Mouse (Mus musculus): Measurements from ENCODE around the gene Srsf7.
"Not testable (repeated sequence)": the region's sequence is repeated elsewhere in the genome, so short reads cannot be mapped to it uniquely, and the experiment has no call there.

Gene Srsf7

GRCm38 (mm10) chr17:80199160-80199778, 7.8 kb downstream of the Srsf7 start:
- no peak for DNase-seq (ENCODE audit: low spot score)

GRCm38 (mm10) chr17:80193075-80193474, 14.0 kb downstream of the Srsf7 start:
- DNase-seq (ENCODE audit: low spot score) = no peak

- DNase-seq (ENCODE audit: low spot score) = no peak
Measured at GRCm38 (mm10) chr17:80183615-80184014, 23.5 kb downstream of the Srsf7 start.

- DNase-seq (ENCODE audit: low spot score) = no peak
Measured at GRCm38 (mm10) chr17:80180468-80180867, 26.6 kb downstream of the Srsf7 start.

GRCm38 (mm10) chr17:80179959-80180358, 27.1 kb downstream of the Srsf7 start:
- DNase-seq (ENCODE audit: low spot score) = peak; percentile 62

GRCm38 (mm10) chr17:80178846-80179245, 28.3 kb downstream of the Srsf7 start:
- not testable (repeated sequence) for DNase-seq (ENCODE audit: low spot score)

- DNase-seq (ENCODE audit: low spot score) = no peak
Measured at GRCm38 (mm10) chr17:80175966-80176365, 31.1 kb downstream of the Srsf7 start.

- DNase-seq (ENCODE audit: low spot score) = no peak
Measured at GRCm38 (mm10) chr17:80175386-80175739, 31.7 kb downstream of the Srsf7 start.

- DNase-seq (ENCODE audit: low spot score) = no peak
Measured at GRCm38 (mm10) chr17:80174699-80175385, 32.3 kb downstream of the Srsf7 start.

- no peak for DNase-seq (ENCODE audit: low spot score)
Measured at GRCm38 (mm10) chr17:80174146-80174545, 33.0 kb downstream of the Srsf7 start.

- DNase-seq (ENCODE audit: low spot score) = no peak
Measured at GRCm38 (mm10) chr17:80173708-80174107, 33.4 kb downstream of the Srsf7 start.

- DNase-seq (ENCODE audit: low spot score) = no peak
Measured at GRCm38 (mm10) chr17:80172761-80173160, 34.3 kb downstream of the Srsf7 start.

- no peak for DNase-seq (ENCODE audit: low spot score)
Measured at GRCm38 (mm10) chr17:80171948-80172347, 35.2 kb downstream of the Srsf7 start.

GRCm38 (mm10) chr17:80170951-80171350, 36.2 kb downstream of the Srsf7 start:
- DNase-seq (ENCODE audit: low spot score) = no peak

GRCm38 (mm10) chr17:80169792-80170191, 37.3 kb downstream of the Srsf7 start:
- DNase-seq (ENCODE audit: low spot score) = no peak

GRCm38 (mm10) chr17:80168425-80169182, 38.5 kb downstream of the Srsf7 start:
- no peak for DNase-seq (ENCODE audit: low spot score)

GRCm38 (mm10) chr17:80167851-80168251, 39.3 kb downstream of the Srsf7 start:
- no peak for DNase-seq (ENCODE audit: low spot score)

- DNase-seq (ENCODE audit: low spot score) = no peak
Measured at GRCm38 (mm10) chr17:80167436-80167835, 39.7 kb downstream of the Srsf7 start.

GRCm38 (mm10) chr17:80166346-80166745, 40.8 kb downstream of the Srsf7 start:
- DNase-seq (ENCODE audit: low spot score) = no peak

GRCm38 (mm10) chr17:80165741-80166140, 41.4 kb downstream of the Srsf7 start:
- no peak for DNase-seq (ENCODE audit: low spot score)

GRCm38 (mm10) chr17:80163991-80164390, 43.1 kb downstream of the Srsf7 start:
- DNase-seq (ENCODE audit: low spot score) = no peak

- DNase-seq (ENCODE audit: low spot score) = peak; percentile 68
Measured at GRCm38 (mm10) chr17:80160454-80160853, 46.7 kb downstream of the Srsf7 start.

GRCm38 (mm10) chr17:80157489-80157888, 49.6 kb downstream of the Srsf7 start:
- no peak for DNase-seq (ENCODE audit: low spot score)

Measured in ovary, postnatal 14 days (tissue).